Mouse (Mus musculus) stomach, embryonic 16.5 days (tissue): ENCODE results near the gene Dennd2a. TPM values are rescaled to one million over a fixed set of nuclear protein-coding genes. Genes with fewer than 3 reads are reported as not detected.

Experiments
- ATAC-seq: fragments of 200-750 bp; cut with Nextera tagmentation; 2 replicates; pipeline ENCODE4 v1.8.0; 2017; ENCODE audit warnings: moderate number of reproducible peaks, moderate TSS enrichment; ENCODE audit not compliant: insufficient read depth, low FRiP score
- H3K27ac ChIP-seq: fragments of 300-500 bp; sonication (generic); 2 replicates; pipeline ENCODE4 v1.5.1; 2014; ENCODE audit warnings: low read length
- H3K27me3 ChIP-seq: fragments of 300-500 bp; sonication (generic); 2 replicates; pipeline ENCODE4 v1.6.1; 2014; ENCODE audit warnings: low read length, control low read depth, mixed read lengths; ENCODE audit not compliant: control insufficient read depth, insufficient read depth
- H3K36me3 ChIP-seq: fragments of 300-500 bp; sonication (generic); 2 replicates; pipeline ENCODE4 v1.6.1; 2014; ENCODE audit warnings: low read length; ENCODE audit not compliant: control insufficient read depth, insufficient read depth
- H3K4me1 ChIP-seq: fragments of 300-500 bp; sonication (generic); 2 replicates; pipeline ENCODE4 v1.6.1; 2014; ENCODE audit warnings: low read length, control low read depth, mixed read lengths; ENCODE audit not compliant: control insufficient read depth, insufficient read depth
- H3K4me2 ChIP-seq: fragments of 300-500 bp; sonication (generic); 2 replicates; pipeline ENCODE4 v1.6.1; 2014; ENCODE audit warnings: low read depth, low read length, mixed read lengths
- H3K4me3 ChIP-seq: fragments of 300-500 bp; sonication (generic); replicated peaks from 2 replicates; pipeline ENCODE4 v1.5.1; 2014; ENCODE audit warnings: mild to moderate bottlenecking, low read length
- H3K9ac ChIP-seq: fragments of 300-500 bp; sonication (generic); 2 replicates; pipeline ENCODE4 v1.6.1; 2014; ENCODE audit warnings: low read length
- H3K9me3 ChIP-seq: fragments of 300-500 bp; sonication (generic); replicated peaks from 2 replicates; pipeline ENCODE4 v1.6.1; 2016; ENCODE audit warnings: low read length, control low read depth; ENCODE audit not compliant: control insufficient read depth
- WGBS: fragments of 180-500 bp; shearing (Covaris S2); extraction: QIAGEN DNeasy Blood & Tissue Kit; methylation state at CpG from one replicate; pipeline ENCODE4 v1.1.7; 2014; 5-methylcytosine and 5-hydroxymethylcytosine counted together
- polyA plus RNA-seq: library from polyadenylated mRNA; unstranded; fragments of >200 nt; fragmentation: Nextera tagmentation; extraction: Ambion mirVana; gene quantifications from 2 replicates; pipeline ENCODE4 v1.2.1, GENCODE M21; 2015

The Dennd2a gene
- polyA plus RNA-seq, 1 experiment from 2014 or later = 10.8 TPM

DNA sequence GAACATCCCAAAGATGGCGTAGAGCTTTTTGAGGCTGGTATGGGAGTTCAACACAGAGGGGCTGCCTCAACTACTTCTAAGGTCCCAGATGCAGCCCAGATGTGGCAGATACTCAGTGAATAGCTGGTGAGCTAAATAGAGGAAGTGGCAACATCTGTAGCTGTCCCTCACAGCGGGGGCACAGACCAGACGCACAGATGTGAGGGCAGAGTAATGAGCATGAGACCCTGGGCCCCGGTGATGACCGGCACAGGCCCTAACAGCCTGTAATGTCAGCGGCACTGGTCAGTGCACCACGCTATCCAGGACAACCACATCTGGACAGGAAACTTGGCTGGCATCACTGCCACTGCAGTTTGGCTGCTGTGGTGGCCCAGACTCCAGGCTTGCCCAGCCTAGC lies 54.2 kb downstream of the Dennd2a start:
- Histone ChIP-seq H3K9me3 (no peaks in the 10 kb centered on the region), H3K27ac (no peak overlapping the region), H3K27me3 (no peaks in the 10 kb centered on the region), H3K9ac (no peak overlapping the region), H3K36me3 (no peaks in the 10 kb centered on the region), H3K4me2 (no peak overlapping the region), H3K4me1 (no peaks in the 10 kb centered on the region), H3K4me3 (no peak overlapping the region)
- 85% methylated on average over 7 of the region's 7 CpGs for WGBS
- ATAC-seq = no peak

DNA sequence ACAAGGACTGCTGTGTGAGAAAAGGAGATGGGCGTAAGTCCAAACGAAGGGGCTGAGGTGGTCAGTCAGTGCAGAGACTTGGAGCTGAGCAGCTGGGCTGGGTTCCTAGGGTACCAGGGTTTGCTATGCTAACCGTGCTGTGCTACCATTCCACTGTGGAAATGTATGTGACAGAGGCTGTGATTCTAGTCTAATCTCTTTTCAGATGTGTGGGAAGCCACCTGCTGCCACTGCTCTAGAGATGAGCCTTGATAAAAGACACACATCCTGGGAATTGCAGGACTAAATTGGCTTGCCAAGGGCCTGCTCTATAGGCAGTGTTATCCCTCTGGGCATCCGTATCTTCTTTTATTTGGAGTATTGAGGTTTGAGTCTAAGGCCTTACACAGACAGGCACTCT lies 60.5 kb downstream of the Dennd2a start:
- 91% methylated on average over 4 of the region's 4 CpGs for WGBS
- Histone ChIP-seq H3K4me3 (no peak overlapping the region), H3K4me2 (no peak overlapping the region), H3K27ac (no peak overlapping the region), H3K36me3 (0 out of 2 replicates have a peak, but pooled peaks cover 7% of the 10 kb centered on the region), H3K27me3 (no peaks in the 10 kb centered on the region), H3K9me3 (no peaks in the 10 kb centered on the region), H3K9ac (no peak overlapping the region), H3K4me1 (peaks cover 5% of the 10 kb centered on the region; the same call in 1 of the 2 replicates)
- no peak for ATAC-seq

DNA sequence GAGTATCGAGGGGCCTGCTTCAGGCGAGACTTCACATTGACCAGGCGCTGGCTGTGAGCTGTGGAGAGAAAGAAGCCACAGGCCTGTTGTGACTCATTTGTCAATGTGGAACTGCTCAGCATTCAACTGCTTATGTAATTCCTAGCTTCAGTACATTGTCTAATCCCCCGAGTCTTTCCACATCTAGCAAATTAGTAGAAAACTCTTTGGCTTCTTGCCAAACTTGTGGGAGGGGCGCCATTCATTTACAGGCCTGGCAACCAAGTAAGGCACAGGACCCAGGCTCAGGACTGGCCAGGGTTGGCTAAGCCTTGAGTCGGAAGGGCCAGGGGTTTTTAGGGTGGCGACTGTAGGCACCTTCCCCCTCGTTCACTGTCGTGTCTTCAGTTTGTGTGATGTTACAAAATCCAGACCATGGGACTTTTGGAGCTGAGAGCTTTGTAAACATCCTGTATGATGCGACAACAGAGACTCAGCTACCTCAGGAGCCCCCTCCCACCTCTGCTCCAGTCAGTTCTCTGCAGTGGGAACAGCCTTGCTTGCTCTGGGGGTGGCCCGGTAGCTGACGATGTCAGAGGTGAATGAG lies 64.4 kb downstream of the Dennd2a start:
- H3K9me3 ChIP-seq = no peaks in the 10 kb centered on the region
- 60% methylated on average over 12 of the region's 12 CpGs for WGBS
- no peak overlapping the region for H3K4me2 ChIP-seq
- peaks cover 5% of the 10 kb centered on the region; the same call in 1 of the 2 replicates for H3K4me1 ChIP-seq
- H3K9ac ChIP-seq = peak overlapping the region; percentile 16; the same call in 1 of the 2 replicates
- ATAC-seq = peak; percentile 63; the same call in 1 of the 2 replicates
- no peak overlapping the region for H3K4me3 ChIP-seq
- no peaks in the 10 kb centered on the region for H3K27me3 ChIP-seq
- H3K36me3 ChIP-seq = 0 out of 2 replicates have a peak, but pooled peaks cover 16% of the 10 kb centered on the region
- peak overlapping the region; percentile 57 for H3K27ac ChIP-seq

DNA sequence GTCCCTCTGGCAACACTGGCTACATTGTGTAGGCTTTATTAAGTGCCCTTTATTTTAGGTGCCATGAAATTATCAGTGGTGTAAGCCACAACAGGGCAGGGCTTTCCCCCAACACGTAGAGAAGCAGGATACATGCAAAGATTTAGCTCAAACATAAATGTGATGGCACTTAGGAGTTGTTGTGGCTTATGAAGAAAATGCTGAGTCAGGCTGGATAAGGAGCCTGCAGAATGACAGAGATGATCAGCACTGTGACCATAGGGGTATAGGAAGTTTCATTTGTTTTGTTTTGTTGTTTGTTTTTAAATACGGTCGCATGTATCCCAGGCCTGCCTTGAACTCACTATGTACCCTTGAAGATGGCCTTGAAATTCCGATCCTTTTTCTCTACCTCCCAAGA lies 65.5 kb downstream of the Dennd2a start:
- H3K36me3 ChIP-seq = peaks cover 23% of the 10 kb centered on the region; the same call in 1 of the 2 replicates
- 87% methylated on average over 4 of the region's 4 CpGs for WGBS
- no peak for ATAC-seq

DNA sequence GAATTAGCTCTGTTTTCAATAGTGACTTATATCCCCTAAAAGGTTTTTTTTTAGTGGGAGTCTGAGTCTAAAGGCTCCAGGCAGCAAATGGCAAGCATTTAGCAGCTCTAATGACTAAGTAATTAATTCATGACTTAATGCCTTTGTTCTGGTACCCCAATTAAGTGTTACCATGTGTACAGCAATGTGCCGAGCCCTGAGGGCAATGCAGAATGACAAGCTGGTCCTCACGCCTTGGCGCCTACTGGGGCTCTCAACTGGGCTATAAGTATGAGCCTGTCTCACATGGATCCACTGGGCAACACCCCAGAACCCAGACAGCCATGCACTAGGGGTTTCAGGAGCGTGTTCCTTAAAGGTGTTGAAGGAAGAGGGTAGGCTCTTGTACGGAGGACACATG lies 66.5 kb downstream of the Dennd2a start:
- Histone ChIP-seq H3K27me3 (no peaks in the 10 kb centered on the region), H3K4me2 (no peak overlapping the region)

More for the DNA sequence above, 65.5 kb downstream of the Dennd2a start:
- no peak overlapping the region for H3K9ac ChIP-seq
- H3K4me2 ChIP-seq = no peak overlapping the region
- no peak overlapping the region for H3K4me3 ChIP-seq
- H3K27ac ChIP-seq = no peak overlapping the region
- no peaks in the 10 kb centered on the region for H3K27me3 ChIP-seq
- H3K4me1 ChIP-seq = peaks cover 5% of the 10 kb centered on the region; the same call in 1 of the 2 replicates
- H3K9me3 ChIP-seq = no peaks in the 10 kb centered on the region

DNA sequence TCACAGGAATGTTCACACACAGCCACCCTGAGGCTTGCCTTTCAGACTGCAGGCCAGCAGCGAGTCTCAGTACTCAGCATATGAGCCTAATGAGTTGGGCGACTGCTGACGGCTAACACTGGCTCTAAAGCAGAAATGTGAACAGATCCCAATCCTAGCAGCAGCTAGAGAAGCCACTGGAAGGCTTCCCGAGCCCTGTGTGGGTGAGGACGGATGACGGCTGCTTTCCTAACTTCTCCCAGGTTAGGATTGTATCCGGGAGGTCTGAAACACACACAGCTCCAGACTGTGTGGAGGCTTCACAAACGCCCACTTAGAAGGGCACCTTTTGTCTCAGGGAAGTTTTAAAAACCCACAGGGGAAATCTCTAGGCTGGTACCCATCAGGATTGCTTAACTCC lies 69.4 kb downstream of the Dennd2a start:
- Histone ChIP-seq H3K36me3 (peaks cover 22% of the 10 kb centered on the region; the same call in 1 of the 2 replicates), H3K27ac (no peak overlapping the region), H3K27me3 (no peaks in the 10 kb centered on the region), H3K9ac (no peak overlapping the region), H3K9me3 (no peaks in the 10 kb centered on the region; the same call in 1 of the 2 replicates), H3K4me2 (no peak overlapping the region), H3K4me3 (no peak overlapping the region), H3K4me1 (peaks cover 5% of the 10 kb centered on the region; the same call in 1 of the 2 replicates)
- no peak for ATAC-seq
- 93% methylated on average over 8 of the region's 8 CpGs for WGBS

More for the DNA sequence above, 66.5 kb downstream of the Dennd2a start:
- no peak for ATAC-seq
- H3K9ac ChIP-seq = no peak overlapping the region
- no peak overlapping the region for H3K27ac ChIP-seq
- 87% methylated on average over 5 of the region's 5 CpGs for WGBS
- H3K9me3 ChIP-seq = no peaks in the 10 kb centered on the region
- H3K4me3 ChIP-seq = no peak overlapping the region
- peaks cover 5% of the 10 kb centered on the region; the same call in 1 of the 2 replicates for H3K4me1 ChIP-seq
- H3K36me3 ChIP-seq = peaks cover 17% of the 10 kb centered on the region; the same call in 1 of the 2 replicates

DNA sequence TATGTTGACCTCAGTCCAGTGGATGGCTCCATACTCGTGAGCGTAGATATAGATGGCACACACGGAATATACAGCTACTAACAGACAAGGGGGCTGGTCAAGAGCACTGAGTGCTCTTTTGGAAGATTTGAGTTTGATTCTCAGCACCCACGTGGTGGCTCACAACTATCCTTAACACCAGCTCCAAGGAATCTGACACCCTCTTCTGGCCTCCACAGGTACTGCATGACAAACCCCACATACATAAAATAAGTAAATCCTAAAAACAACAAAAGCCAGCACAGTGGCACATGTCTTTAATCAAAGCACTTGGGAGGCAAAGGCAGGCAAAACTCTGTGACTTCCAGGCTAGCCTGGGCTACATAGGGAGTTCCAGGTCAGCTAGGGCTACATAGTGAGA lies 74.0 kb downstream of the Dennd2a start:
- ATAC-seq = no peak
- Histone ChIP-seq H3K4me1 (no peaks in the 10 kb centered on the region), H3K36me3 (peaks cover 25% of the 10 kb centered on the region; the same call in 1 of the 2 replicates)

DNA sequence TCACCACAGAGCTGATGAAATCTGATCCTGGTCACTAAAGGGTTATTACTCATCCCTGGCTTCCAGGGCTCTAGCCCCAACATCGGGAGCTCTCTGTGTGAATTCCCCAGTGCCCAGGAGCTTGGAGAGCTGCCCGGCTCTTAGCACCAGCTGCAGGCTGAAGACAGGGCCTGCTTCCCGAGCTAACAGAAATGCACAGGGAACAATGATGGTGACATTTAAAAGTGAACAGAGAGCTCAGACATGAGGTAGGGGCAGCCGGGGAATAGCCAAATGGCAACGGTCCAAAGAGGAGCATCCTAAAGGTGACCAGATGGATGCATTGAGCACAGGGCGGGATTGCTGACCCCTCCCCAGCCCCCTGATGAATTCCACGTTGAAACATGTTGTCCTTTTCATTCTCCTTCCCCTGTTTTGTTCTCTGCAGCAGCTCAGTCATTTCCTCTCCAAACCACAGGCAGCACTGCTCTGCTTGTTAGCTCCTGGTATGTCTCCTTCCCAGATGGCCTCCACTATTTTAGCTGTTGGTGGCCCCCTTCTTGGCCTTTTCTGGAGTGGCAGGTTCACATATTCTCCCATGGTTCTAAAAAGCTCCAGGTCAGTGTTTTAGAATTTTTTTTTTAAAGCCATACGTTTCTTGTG lies 79.0 kb downstream of the Dennd2a start:
- H3K9ac ChIP-seq = no peak overlapping the region
- H3K4me1 ChIP-seq = peaks cover 2% of the 10 kb centered on the region; the same call in 1 of the 2 replicates
- H3K4me3 ChIP-seq = no peak overlapping the region
- WGBS = 58% methylated on average over 8 of the region's 8 CpGs
- no peak overlapping the region for H3K27ac ChIP-seq
- H3K9me3 ChIP-seq = no peaks in the 10 kb centered on the region; the same call in 1 of the 2 replicates
- ATAC-seq = no peak
- no peaks in the 10 kb centered on the region for H3K27me3 ChIP-seq
- peaks cover 11% of the 10 kb centered on the region; the same call in 1 of the 2 replicates for H3K36me3 ChIP-seq
- no peak overlapping the region for H3K4me2 ChIP-seq

More for the DNA sequence above, 74.0 kb downstream of the Dennd2a start:
- Histone ChIP-seq H3K9me3 (no peaks in the 10 kb centered on the region; the same call in 1 of the 2 replicates), H3K9ac (no peak overlapping the region), H3K27me3 (no peaks in the 10 kb centered on the region), H3K27ac (no peak overlapping the region), H3K4me3 (no peak overlapping the region), H3K4me2 (no peak overlapping the region)
- WGBS = 93% methylated on average over 4 of the region's 4 CpGs

DNA sequence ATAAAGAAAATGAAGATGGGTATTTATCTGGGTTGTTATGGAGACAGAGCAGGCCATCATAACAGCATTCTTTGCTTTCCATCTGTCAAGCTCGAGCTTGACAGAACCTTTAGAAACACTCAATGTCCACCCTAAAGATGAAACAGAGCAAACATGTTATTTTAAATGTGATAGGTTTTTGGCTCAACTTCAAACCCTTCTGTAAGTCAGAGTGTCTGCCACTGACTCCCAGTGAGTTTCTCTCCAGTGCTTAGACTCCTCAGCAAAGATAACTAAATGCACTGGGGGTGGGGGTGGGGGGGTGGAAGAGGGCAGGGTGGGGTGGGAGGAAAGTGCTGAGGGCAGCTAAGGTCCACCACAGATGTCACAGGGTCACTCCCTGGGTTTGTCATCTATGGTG lies 81.0 kb downstream of the Dennd2a start:
- Histone ChIP-seq H3K27ac (no peak overlapping the region), H3K36me3 (no peaks in the 10 kb centered on the region; the same call in 1 of the 2 replicates)
- WGBS = 50% methylated on average over 1 of the region's 1 CpGs

More for the DNA sequence above, 81.0 kb downstream of the Dennd2a start:
- ATAC-seq = no peak
- peaks cover 2% of the 10 kb centered on the region; the same call in 1 of the 2 replicates for H3K4me1 ChIP-seq
- H3K9ac ChIP-seq = no peak overlapping the region
- no peak overlapping the region for H3K4me2 ChIP-seq
- H3K27me3 ChIP-seq = no peaks in the 10 kb centered on the region
- no peaks in the 10 kb centered on the region for H3K9me3 ChIP-seq
- no peak overlapping the region for H3K4me3 ChIP-seq
